Mouse (Mus musculus): ENCODE measurements around the gene Zfp536. TPM values are rescaled to one million over a fixed set of nuclear protein-coding genes. Genes with fewer than 3 reads are reported as not detected.

The Zfp536 gene
- polyA plus RNA-seq (2016; fragmentation: Nextera tagmentation; extraction: Ambion mirVana): 4.7 and 5.1 TPM in 2 replicates

GRCm38 (mm10) chr7:37773312-37773702 lies at the start of gene Zfp536:
TSS of gene Zfp536 (minus strand) at chr7:37773641.
- H3K4me3 ChIP-seq: peak within 1 kb of the TSS; percentile 67
- H3K36me3 ChIP-seq: no peaks in the 10 kb centered on the region
- no peaks in the 10 kb centered on the region for H3K9me3 ChIP-seq (replicated peaks)
- WGBS: under 1% methylated on average over 27 of the region's 27 CpGs
- H3K4me2 ChIP-seq: peak within 1 kb of the TSS; percentile 97
- ATAC-seq (ENCODE audit: insufficient number of reproducible peaks, low FRiP score): no peak
- peaks cover 70% of the 10 kb centered on the region for H3K27me3 ChIP-seq (replicated peaks)
- H3K27ac ChIP-seq (ENCODE audit: poor library complexity, severe bottlenecking): no peak within 1 kb of the TSS
- H3K4me1 ChIP-seq (replicated peaks): peaks cover 15% of the 10 kb centered on the region
- H3K9ac ChIP-seq: peak within 1 kb of the TSS; percentile 66; the same call in 1 of the 2 replicates

GRCm38 (mm10) chr7:37820670-37821301 lies 47.3 kb upstream of the Zfp536 start:
- Histone ChIP-seq H3K36me3 (no peaks in the 10 kb centered on the region), H3K4me3 (no peak overlapping the region), H3K4me2 (no peak overlapping the region), H3K27me3 (replicated peaks) (no peaks in the 10 kb centered on the region), H3K27ac (ENCODE audit: poor library complexity, severe bottlenecking) (peak overlapping the region; percentile 43; the same call in 1 of the 2 replicates), H3K9me3 (replicated peaks) (no peaks in the 10 kb centered on the region), H3K4me1 (replicated peaks) (peaks cover 7% of the 10 kb centered on the region), H3K9ac (no peak overlapping the region)
- WGBS: 49% methylated on average over 11 of the region's 11 CpGs
- ATAC-seq (ENCODE audit: insufficient number of reproducible peaks, low FRiP score): peak; percentile 94

GRCm38 (mm10) chr7:37818631-37819340 lies 45.3 kb upstream of the Zfp536 start:
- 84% methylated on average over 8 of the region's 8 CpGs for WGBS
- Histone ChIP-seq H3K4me3 (no peak overlapping the region), H3K36me3 (no peaks in the 10 kb centered on the region), H3K9me3 (replicated peaks) (no peaks in the 10 kb centered on the region), H3K9ac (no peak overlapping the region), H3K4me1 (replicated peaks) (peaks cover 7% of the 10 kb centered on the region), H3K27ac (ENCODE audit: poor library complexity, severe bottlenecking) (no peak overlapping the region), H3K4me2 (no peak overlapping the region), H3K27me3 (replicated peaks) (no peaks in the 10 kb centered on the region)
- ATAC-seq (ENCODE audit: insufficient number of reproducible peaks, low FRiP score): no peak

- Histone ChIP-seq H3K4me3 (no peak overlapping the region), H3K27me3 (replicated peaks) (no peaks in the 10 kb centered on the region), H3K27ac (ENCODE audit: poor library complexity, severe bottlenecking) (no peak overlapping the region), H3K4me2 (no peak overlapping the region), H3K9me3 (replicated peaks) (no peaks in the 10 kb centered on the region), H3K4me1 (replicated peaks) (peaks cover 5% of the 10 kb centered on the region), H3K36me3 (no peaks in the 10 kb centered on the region), H3K9ac (no peak overlapping the region)
- no peak for ATAC-seq (ENCODE audit: insufficient number of reproducible peaks, low FRiP score)
- WGBS: 90% methylated on average over 7 of the region's 7 CpGs
Observed at GRCm38 (mm10) chr7:37816901-37817300, 43.5 kb upstream of the Zfp536 start.

- no peak for ATAC-seq (ENCODE audit: insufficient number of reproducible peaks, low FRiP score)
Observed at GRCm38 (mm10) chr7:37814844-37815406, 41.5 kb upstream of the Zfp536 start.

GRCm38 (mm10) chr7:37813676-37814075 lies 40.2 kb upstream of the Zfp536 start:
- H3K27me3 ChIP-seq (replicated peaks): no peaks in the 10 kb centered on the region
- no peaks in the 10 kb centered on the region for H3K4me1 ChIP-seq (replicated peaks)
- no peak for ATAC-seq (ENCODE audit: insufficient number of reproducible peaks, low FRiP score)
- H3K9ac ChIP-seq: no peak overlapping the region
- no peak overlapping the region for H3K4me2 ChIP-seq
- H3K36me3 ChIP-seq: no peaks in the 10 kb centered on the region
- H3K4me3 ChIP-seq: no peak overlapping the region
- 72% methylated on average over 10 of the region's 10 CpGs for WGBS
- no peak overlapping the region for H3K27ac ChIP-seq (ENCODE audit: poor library complexity, severe bottlenecking)
- no peaks in the 10 kb centered on the region for H3K9me3 ChIP-seq (replicated peaks)

More at GRCm38 (mm10) chr7:37814844-37815406, 41.5 kb upstream of the Zfp536 start:
- Histone ChIP-seq H3K9me3 (replicated peaks) (no peaks in the 10 kb centered on the region), H3K4me2 (no peak overlapping the region), H3K9ac (no peak overlapping the region), H3K36me3 (no peaks in the 10 kb centered on the region), H3K4me1 (replicated peaks) (no peaks in the 10 kb centered on the region), H3K4me3 (no peak overlapping the region), H3K27ac (ENCODE audit: poor library complexity, severe bottlenecking) (no peak overlapping the region), H3K27me3 (replicated peaks) (no peaks in the 10 kb centered on the region)
- 50% methylated on average over 8 of the region's 8 CpGs for WGBS

GRCm38 (mm10) chr7:37809908-37810307 lies 36.5 kb upstream of the Zfp536 start:
- H3K4me2 ChIP-seq: no peak overlapping the region
- WGBS: 75% methylated on average over 5 of the region's 5 CpGs

GRCm38 (mm10) chr7:37809001-37809400 lies 35.6 kb upstream of the Zfp536 start:
- 80% methylated on average over 4 of the region's 4 CpGs for WGBS

More at GRCm38 (mm10) chr7:37809908-37810307, 36.5 kb upstream of the Zfp536 start:
- no peaks in the 10 kb centered on the region for H3K4me1 ChIP-seq (replicated peaks)
- no peak overlapping the region for H3K27ac ChIP-seq (ENCODE audit: poor library complexity, severe bottlenecking)
- no peaks in the 10 kb centered on the region for H3K27me3 ChIP-seq (replicated peaks)
- no peak for ATAC-seq (ENCODE audit: insufficient number of reproducible peaks, low FRiP score)
- H3K9ac ChIP-seq: no peak overlapping the region
- H3K4me3 ChIP-seq: no peak overlapping the region
- H3K36me3 ChIP-seq: no peaks in the 10 kb centered on the region
- H3K9me3 ChIP-seq (replicated peaks): no peaks in the 10 kb centered on the region

GRCm38 (mm10) chr7:37801160-37801559 lies 27.7 kb upstream of the Zfp536 start:
- no peak for ATAC-seq (ENCODE audit: insufficient number of reproducible peaks, low FRiP score)

More at GRCm38 (mm10) chr7:37809001-37809400, 35.6 kb upstream of the Zfp536 start:
- H3K4me2 ChIP-seq: no peak overlapping the region
- H3K9ac ChIP-seq: no peak overlapping the region
- no peak overlapping the region for H3K4me3 ChIP-seq
- 0 out of 2 replicates have a peak, but pooled peaks cover 2% of the 10 kb centered on the region for H3K27me3 ChIP-seq (replicated peaks)
- no peak overlapping the region for H3K27ac ChIP-seq (ENCODE audit: poor library complexity, severe bottlenecking)
- H3K9me3 ChIP-seq (replicated peaks): no peaks in the 10 kb centered on the region
- no peaks in the 10 kb centered on the region for H3K36me3 ChIP-seq
- ATAC-seq (ENCODE audit: insufficient number of reproducible peaks, low FRiP score): no peak
- H3K4me1 ChIP-seq (replicated peaks): no peaks in the 10 kb centered on the region

GRCm38 (mm10) chr7:37788721-37789120 lies 15.3 kb upstream of the Zfp536 start:
- 66% methylated on average over 4 of the region's 4 CpGs for WGBS
- Histone ChIP-seq H3K36me3 (no peaks in the 10 kb centered on the region), H3K4me1 (replicated peaks) (no peaks in the 10 kb centered on the region), H3K27ac (ENCODE audit: poor library complexity, severe bottlenecking) (no peak overlapping the region), H3K4me3 (no peak overlapping the region), H3K4me2 (no peak overlapping the region), H3K9ac (no peak overlapping the region), H3K27me3 (replicated peaks) (peaks cover 4% of the 10 kb centered on the region; the same call in 1 of the 2 replicates), H3K9me3 (replicated peaks) (no peaks in the 10 kb centered on the region)
- ATAC-seq (ENCODE audit: insufficient number of reproducible peaks, low FRiP score): no peak

More at GRCm38 (mm10) chr7:37801160-37801559, 27.7 kb upstream of the Zfp536 start:
- Histone ChIP-seq H3K27ac (ENCODE audit: poor library complexity, severe bottlenecking) (no peak overlapping the region), H3K9me3 (replicated peaks) (no peaks in the 10 kb centered on the region), H3K4me3 (no peak overlapping the region), H3K4me2 (no peak overlapping the region), H3K27me3 (replicated peaks) (0 out of 2 replicates have a peak, but pooled peaks cover 3% of the 10 kb centered on the region), H3K36me3 (no peaks in the 10 kb centered on the region), H3K9ac (no peak overlapping the region), H3K4me1 (replicated peaks) (no peaks in the 10 kb centered on the region)
- WGBS: 61% methylated on average over 3 of the region's 3 CpGs

- WGBS: 2% methylated on average over 15 of the region's 15 CpGs
- Histone ChIP-seq H3K27me3 (replicated peaks) (peaks cover 55% of the 10 kb centered on the region), H3K9ac (no peak overlapping the region), H3K36me3 (no peaks in the 10 kb centered on the region), H3K4me1 (replicated peaks) (peaks cover 3% of the 10 kb centered on the region; the same call in 1 of the 2 replicates), H3K9me3 (replicated peaks) (no peaks in the 10 kb centered on the region), H3K4me2 (no peak overlapping the region), H3K27ac (ENCODE audit: poor library complexity, severe bottlenecking) (no peak overlapping the region), H3K4me3 (no peak overlapping the region)
- ATAC-seq (ENCODE audit: insufficient number of reproducible peaks, low FRiP score): no peak
Observed at GRCm38 (mm10) chr7:37775502-37775901, 2.1 kb upstream of the Zfp536 start.

Measured in heart, embryonic 12.5 days (tissue).